Mouse (Mus musculus): ENCODE data around the gene Psma7. TPM values are rescaled to one million over a fixed set of nuclear protein-coding genes. Genes with fewer than 3 reads are reported as not detected.

The Psma7 gene
- total RNA-seq, 2 experiments from 2014 or later: 162 TPM

DNA sequence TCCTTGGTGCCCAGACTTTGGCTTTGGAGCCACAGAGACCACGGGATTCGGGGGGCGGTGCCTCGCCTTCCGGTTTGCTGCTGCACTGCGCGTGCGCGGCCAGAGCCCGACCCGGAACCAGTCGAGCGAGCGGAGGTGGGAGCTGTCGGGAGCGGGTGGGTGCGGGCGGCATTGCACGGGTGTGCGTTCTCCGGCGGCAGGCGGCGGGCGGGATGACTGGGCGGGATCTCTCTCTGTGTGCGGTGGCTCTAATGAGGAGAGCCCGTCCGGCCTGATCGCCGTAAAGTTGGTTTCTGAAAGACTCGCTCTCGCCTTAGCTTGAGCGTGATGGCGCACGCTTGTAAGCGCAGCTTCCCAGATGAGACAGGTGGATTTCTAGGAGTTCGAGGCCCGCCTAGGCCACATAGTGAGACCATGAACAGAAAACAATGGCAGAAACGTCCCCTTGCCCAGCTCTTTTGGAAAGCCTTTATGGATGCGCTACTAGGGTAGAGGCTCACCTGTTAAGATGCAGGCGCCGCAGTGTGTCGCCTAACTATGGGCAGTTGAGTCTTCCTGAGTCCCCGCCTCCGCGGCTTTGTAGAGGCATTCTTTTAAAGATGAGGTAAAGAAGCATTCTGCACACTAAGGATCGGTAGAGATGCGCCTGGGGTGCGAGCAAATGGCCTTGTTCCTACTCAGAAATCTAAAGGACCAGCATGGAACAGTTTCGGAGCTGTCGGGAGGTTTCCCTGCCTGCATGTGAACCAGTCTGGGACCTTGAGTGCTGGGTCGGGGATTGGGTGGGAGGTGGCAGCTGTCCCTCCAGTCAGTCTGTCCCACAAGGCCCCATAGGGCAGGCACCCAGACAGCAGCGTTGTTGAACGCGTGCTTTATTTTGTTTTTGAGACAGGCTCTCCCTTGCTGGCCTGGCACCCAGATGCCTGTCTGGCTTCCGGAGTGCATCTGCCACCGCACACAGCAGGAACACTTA lies 28.5 kb upstream of the Psma7 start, which contains the start of gene Mtg2:
Gene Mtg2 (plus strand): TSS at position 108 of the 973 bp plus-strand sequence.
- Histone ChIP-seq H3K27ac (peak within 1 kb of the TSS; percentile 95), H3K4me3 (peak within 1 kb of the TSS; percentile 85)
- DNase-seq (ENCODE audit: extremely low spot score in 1 of 2, low spot score in 2 of 2): peak; percentile 97
- no peak; the same call in none of the 2 replicates for TF ChIP-seq CTCF (IDR thresholded peaks at IDR 0.05)
- intact Hi-C loops (cut with DNase I): loop anchor here (1.0 to 2.0 kb wide), 2 partner anchors 48 to 101 kb away; partner anchors contain the start of genes Adrm1 and Osbpl2

DNA sequence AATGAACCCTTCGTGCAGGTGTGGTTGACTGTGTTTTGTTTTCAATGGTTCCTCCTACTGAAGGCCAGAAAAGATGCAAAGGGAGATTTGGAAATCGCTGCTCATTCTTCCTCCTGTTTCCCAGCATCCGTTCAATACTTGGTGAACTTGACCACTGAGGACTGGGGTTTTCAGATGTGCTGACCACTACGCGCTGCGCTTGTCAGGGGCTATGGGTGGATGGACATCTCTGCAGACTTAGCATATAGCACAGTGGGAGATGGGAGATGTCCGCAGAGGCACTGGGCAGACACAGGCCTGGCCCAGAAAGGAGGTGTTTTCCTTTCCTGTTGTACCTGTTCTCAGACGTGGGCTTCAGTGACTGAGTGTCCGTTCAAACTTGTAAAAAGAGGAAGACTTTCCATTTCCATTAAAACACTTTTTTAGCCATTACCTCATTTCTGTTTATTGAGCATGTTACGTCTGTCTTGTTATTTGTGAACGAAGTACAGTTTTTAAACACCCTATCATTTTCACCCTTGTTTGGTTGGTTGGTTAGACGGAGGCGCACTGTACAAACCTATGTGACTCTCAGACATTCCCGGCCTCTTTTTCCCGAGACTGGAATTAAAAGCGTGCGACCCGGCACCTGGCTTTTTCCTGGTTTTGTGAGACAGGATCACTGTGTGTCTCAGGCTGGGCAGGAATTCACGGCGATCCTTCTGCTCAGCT lies 27.7 kb upstream of the Psma7 start:
- DNase-seq (ENCODE audit: extremely low spot score in 1 of 2, low spot score in 2 of 2): no peak
- no peak for TF ChIP-seq CTCF (IDR thresholded peaks at IDR 0.05)
- intact Hi-C loops (cut with DNase I): loop anchor here (1.0 to 2.0 kb wide), 2 partner anchors 49 to 101 kb away; partner anchors contain the start of genes Adrm1 and Osbpl2
- H3K27ac ChIP-seq: peak overlapping the region; percentile 95
- peak overlapping the region; percentile 85 for H3K4me3 ChIP-seq

DNA sequence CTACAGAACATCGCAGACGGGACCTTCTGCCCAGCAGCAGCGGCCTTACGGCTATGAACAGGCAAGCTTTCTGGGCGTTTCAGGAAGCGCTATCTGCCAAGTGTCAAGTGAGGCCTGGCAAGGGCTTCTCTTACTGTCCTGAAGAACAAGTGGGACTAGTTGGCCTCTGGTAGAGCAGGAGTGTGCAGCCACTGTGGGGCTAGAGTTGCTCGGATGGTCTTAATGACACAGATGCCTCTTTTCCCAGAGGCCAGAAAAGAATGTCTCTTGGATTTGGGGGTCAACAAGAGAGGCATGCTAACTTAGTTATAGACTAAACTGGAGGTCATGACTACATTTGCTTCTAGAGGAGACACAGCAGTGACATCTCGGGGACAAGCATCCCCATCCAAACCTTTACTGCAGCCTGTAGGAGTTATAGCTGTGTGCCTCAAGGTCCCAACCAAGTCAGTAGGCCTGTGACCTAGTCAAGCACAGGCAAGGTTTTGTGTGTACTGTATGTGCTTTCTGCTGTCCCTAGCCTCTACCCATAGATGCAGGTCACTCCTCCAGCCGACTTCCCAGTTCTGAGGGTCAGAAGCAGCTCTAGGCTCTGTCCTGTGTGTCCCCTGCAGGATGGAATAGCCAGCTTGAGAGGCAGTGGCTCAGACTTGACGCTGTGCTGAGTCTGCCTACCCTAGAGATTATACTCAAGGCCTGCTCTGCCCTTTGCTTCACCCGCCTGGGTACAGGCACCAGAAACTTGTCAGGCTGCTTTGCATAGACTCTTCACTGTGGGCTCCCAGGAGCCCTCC lies 21.3 kb upstream of the Psma7 start:
- no peak for TF ChIP-seq CTCF (IDR thresholded peaks at IDR 0.05)
- no peak for DNase-seq (ENCODE audit: extremely low spot score in 1 of 2, low spot score in 2 of 2)
- intact Hi-C loops (cut with DNase I): no loop called here
- Histone ChIP-seq H3K4me3 (no peak overlapping the region), H3K27ac (no peak overlapping the region)

DNA sequence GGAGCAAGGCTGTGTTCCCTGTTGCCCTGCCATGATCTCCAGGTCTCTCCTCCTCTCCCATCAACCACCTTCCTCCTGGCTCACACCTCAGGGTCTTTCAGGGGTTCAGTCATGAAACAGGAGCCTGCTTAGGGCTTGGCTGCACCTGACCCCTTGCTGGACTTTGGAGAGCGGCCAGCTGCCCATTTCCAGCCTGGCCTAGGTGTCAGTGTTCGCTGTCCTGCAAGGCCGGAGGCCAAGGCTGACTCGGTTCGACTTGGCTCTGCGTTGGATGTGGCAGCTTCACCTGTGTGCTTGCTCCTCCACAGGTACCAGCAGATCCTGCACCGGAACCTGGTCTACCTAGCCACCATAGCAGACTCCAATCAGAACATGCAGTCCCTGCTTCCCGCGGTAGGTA lies 10.8 kb upstream of the Psma7 start:
- intact Hi-C loops (cut with DNase I): no loop called here
- no peak for TF ChIP-seq CTCF (IDR thresholded peaks at IDR 0.05)
- Histone ChIP-seq H3K4me3 (no peak overlapping the region), H3K27ac (no peak overlapping the region)
- DNase-seq (ENCODE audit: extremely low spot score in 1 of 2, low spot score in 2 of 2): no peak

DNA sequence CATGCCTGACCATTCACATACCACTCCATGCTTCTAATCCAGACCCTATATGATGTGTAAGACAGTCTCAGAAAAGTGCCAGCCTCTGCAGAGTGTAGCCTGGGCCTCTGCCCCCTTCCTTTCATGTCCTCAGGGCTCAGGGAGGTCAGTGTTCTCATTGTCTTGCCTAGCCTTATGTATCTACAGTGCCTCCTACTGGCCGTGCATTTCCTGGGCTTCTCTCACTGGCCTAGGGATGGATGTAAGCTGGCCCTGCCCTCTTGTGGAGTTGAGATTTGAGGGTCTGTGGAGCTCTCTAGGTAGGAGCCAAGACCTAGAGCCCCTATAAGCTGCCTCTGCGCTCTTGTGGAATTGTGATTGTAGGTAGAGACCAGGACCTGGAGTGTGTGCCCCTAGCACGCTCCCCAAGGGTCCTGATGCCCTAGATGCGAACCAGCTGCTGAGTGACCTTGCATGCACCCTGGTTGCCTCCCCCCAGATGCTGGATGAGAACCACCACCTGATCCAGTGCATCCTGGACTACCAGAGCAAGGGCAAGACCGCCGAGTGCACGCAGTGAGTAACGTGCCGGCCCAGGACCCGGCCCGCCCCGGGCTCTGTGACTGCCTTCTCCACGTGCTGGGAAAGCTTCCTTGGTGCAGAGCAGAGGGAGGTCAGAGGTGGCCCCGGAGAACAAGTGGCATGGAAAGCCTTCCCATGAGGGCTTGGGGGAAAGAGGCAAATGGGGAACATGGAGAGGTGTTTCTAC lies 9.9 kb upstream of the Psma7 start:
- no peak overlapping the region for H3K27ac ChIP-seq
- no peak overlapping the region for H3K4me3 ChIP-seq
- peak; percentile 47 for TF ChIP-seq CTCF (IDR thresholded peaks at IDR 0.05)
- intact Hi-C loops (cut with DNase I): loop anchor here (1.0 kb wide), 1 partner anchor 135 kb away; no protein-coding TSS in a partner anchor
- DNase-seq (ENCODE audit: extremely low spot score in 1 of 2, low spot score in 2 of 2): no peak

DNA sequence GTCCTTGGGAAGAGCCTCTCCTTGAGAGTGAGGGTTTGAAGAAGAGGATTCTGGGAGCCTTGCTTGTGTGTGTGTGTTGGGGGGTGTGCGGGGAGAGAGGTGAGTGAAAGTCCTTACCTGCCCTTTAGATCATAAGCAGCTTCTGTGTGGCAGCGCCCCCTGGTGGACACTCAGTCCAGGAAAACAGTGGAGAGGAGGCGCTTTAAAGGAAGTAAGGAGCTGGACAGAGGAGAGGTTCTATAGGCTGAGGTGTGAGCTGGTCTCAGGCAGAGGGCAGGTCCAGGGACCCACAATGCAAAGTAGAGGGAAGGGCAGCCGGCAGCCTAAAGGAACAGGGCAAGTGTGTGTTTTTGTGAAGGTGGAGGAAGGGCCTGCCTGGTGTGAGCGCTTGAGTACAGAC lies 8.8 kb upstream of the Psma7 start:
- intact Hi-C loops (cut with DNase I): loop anchor here (1.0 kb wide), 1 partner anchor 134 kb away; no protein-coding TSS in a partner anchor
- Histone ChIP-seq H3K4me3 (no peak overlapping the region), H3K27ac (no peak overlapping the region)
- TF ChIP-seq CTCF (IDR thresholded peaks at IDR 0.05): peak; percentile 79
- peak; percentile 75 to 83 for DNase-seq (ENCODE audit: extremely low spot score in 1 of 2, low spot score in 2 of 2)

DNA sequence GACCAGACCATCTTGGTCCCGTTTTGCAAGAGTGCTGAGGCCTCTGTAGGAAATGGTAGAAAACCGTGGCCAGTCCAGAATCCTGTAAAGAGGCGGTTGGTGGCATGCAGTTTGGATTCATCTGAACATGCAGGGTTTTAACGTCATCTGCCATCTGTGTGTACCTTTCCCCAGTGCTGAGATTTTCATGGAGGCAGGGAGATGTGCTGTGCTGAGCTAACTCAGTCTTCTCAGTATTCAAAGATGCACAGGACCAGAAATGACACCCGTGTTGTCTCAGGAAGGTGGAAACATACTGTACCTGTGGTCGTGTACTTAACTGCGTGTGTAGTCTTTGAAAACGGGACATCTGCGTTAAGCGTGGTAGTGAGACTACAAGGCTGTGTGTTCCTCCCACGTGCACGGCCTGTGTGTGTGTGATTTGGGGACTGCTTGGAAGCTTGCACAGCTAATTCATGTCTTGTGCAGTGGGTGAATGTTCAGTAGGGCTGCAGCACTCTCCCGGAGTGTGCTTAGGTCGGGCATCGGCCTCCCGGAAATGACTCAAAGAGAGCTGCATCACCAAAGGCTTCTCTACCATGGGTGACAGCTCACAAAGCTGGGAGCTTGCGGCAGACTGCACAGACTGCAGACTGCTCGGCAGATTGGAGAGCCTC lies 5.9 kb upstream of the Psma7 start:
- intact Hi-C loops (cut with DNase I): no loop called here
- peak overlapping the region; percentile 66 for H3K27ac ChIP-seq
- no peak for TF ChIP-seq CTCF (IDR thresholded peaks at IDR 0.05)

DNA sequence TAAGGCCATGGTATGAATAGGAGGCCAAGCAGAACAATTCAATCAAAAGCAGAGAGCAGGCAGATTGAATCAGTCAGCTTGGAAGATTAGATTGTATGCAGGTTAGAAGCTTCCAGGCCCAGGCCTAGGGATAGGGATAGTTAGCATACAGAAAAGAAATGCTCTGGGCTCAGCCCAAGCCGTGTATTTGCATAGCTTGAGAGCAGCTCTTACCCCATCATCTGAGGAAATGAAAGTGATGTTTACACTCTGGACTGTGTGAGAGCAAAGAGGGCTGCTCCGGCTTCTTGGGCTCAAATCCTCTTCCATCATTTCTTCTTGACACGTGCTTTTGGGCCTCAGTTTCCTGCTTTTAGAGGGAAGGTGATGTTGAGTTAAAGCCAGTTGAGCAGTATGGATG lies 5.3 kb upstream of the Psma7 start:
- intact Hi-C loops (cut with DNase I): no loop called here
- H3K4me3 ChIP-seq: no peak overlapping the region
- no peak for TF ChIP-seq CTCF (IDR thresholded peaks at IDR 0.05)
- no peak for DNase-seq (ENCODE audit: extremely low spot score in 1 of 2, low spot score in 2 of 2)
- H3K27ac ChIP-seq: peak overlapping the region; percentile 66

More for the DNA sequence above, 5.9 kb upstream of the Psma7 start:
- peak; percentile 46 to 47 for DNase-seq (ENCODE audit: extremely low spot score in 1 of 2, low spot score in 2 of 2)
- H3K4me3 ChIP-seq: no peak overlapping the region

DNA sequence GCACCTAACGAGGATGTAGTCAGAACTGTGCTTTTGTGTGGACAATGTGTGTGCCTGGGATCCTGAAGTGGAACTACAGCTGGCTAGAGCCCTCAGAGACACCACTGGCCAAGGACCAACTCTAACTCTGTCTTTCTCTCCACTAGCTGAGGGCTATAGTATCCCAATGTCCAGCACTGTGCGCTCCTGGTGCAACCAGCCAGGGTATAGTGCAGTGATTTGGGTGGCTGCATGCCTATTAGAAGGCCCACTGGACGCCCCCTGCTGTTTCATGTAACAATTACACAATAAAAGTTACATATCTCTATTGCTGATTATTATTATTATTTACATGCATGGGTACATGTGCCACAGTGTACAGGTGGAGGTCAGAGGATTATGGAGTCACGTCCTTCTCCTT lies 3.0 kb upstream of the Psma7 start:
- TF ChIP-seq CTCF (IDR thresholded peaks at IDR 0.05): peak; percentile 63

More for the DNA sequence above, 3.0 kb upstream of the Psma7 start:
- H3K4me3 ChIP-seq: no peak overlapping the region
- DNase-seq (ENCODE audit: extremely low spot score in 1 of 2, low spot score in 2 of 2): no peak
- intact Hi-C loops (cut with DNase I): no loop called here
- no peak overlapping the region for H3K27ac ChIP-seq

All from left cerebral cortex, adult 2 months (tissue).